Mouse (Mus musculus): Measurements from ENCODE around the gene Ung. TPM values are rescaled to one million over a fixed set of nuclear protein-coding genes. Genes with fewer than 3 reads are reported as not detected.

Ung gene
- polyA plus RNA-seq (2014; fragmentation: Illumina TruSeq; extraction: RNeasy Lipid Tissue Mini Kit (QIAGEN cat#74804); ENCODE audit: low read depth, low replicate concordance), result 0.28 TPM

DNA sequence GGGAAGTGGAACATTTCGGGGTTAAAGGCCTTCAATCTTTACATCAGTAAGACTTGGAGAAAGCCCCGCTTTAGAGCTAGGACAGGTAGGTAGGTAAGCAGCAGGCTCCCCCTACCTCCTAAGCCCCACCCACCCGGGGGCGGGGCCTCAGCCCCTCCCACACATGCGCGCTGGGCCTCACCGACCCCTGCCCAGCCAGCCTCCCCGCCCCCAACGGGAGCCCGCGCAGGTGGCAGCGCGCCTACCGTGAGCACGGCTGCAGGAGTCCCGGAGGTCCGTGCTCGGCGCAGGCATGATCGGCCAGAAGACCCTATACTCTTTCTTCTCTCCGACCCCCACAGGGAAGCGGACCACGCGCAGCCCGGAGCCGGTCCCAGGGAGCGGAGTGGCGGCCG, at the start of gene Ung:
Gene Ung (plus strand): TSS at position 176 of the 395 bp plus-strand sequence.

DNA sequence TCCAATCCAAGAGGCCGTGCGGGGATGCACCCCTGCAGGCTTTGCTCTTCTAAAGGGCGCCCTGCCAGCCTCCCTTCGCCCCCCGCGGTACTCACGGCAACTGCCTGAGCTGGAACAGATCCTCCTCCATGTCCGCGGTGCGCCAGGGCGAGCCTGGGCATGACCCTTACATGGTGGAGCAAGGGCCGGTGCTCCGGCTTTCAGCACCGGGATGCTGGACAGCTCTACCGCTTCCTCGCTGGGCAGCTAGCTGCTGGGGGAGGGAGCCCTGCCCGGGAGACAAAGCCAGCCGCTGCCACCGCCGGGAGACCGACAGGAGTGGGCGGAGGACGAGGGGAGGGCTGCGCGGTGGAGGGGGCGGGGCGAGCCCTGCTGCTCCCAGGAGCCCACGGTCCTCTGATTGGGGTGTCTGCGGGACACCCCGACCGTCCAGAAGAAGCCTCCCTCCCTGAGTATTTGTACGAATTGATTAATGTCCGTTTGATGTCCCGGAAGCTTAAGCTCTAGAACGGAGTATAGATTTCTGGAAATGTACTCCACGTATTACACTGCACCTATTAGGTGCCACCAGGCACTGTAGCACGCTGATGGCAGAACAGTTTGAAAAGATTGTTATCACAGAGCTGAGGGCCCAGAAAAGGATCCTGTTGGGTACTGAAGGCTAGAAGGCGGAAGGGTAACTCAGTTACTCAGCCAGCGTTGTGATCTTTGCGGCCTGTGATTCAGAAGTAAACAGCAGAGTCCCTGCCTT, 39.0 kb upstream of the Ung start, which contains the start of gene Svop:
Gene Svop (minus strand): TSS at position 514 of the 751 bp plus-strand sequence.

DNA sequence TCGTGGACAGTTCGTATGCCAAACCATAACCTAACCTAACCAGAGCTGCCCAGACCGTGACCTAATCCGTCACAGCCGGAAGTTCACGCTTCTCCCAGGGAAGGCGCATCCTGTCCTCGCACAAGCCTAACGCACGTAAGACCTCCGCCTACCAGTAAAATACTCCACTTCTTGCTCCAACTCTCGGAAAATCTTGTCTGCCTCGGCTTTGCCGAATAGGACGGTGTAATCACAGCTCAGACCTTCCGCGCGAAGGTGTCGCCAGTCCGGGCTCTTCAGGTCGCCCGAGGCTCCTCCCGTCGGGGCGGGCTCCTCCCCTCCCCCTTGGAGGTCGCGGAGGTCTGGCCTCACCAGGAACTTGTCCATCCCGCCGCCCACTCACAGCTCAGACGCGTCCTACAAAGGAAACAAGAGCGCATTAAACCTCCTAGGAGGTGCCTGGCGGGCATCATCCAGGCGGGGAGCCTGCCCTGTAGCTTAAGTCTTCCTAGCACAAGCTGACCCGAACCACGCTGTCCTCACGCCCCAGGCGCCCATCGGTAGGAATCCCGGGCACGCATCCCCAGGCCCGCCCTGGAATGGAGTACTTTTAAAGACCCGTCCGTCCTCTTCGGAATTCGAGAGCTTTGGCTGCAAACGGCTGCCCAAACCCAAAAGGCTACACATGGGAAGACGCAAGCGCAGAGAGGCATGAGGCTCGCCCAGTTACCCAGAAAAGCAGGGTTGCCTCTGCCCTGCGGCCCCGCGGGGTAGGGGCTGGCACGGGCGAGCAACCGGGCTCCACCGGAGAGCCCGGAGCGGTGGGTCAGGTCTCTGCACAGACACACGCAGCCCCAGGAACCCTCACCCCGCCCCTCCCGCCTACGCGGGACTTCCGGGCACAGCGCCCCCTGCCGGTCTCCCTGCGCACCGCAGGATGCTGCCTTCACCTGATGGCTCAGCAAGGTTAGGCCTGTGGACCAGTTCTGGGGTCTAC, 2.5 kb upstream of the Ung start, which contains the start of gene Alkbh2:
Gene Alkbh2 (minus strand): TSS at position 845 of the 976 bp plus-strand sequence.

DNA sequence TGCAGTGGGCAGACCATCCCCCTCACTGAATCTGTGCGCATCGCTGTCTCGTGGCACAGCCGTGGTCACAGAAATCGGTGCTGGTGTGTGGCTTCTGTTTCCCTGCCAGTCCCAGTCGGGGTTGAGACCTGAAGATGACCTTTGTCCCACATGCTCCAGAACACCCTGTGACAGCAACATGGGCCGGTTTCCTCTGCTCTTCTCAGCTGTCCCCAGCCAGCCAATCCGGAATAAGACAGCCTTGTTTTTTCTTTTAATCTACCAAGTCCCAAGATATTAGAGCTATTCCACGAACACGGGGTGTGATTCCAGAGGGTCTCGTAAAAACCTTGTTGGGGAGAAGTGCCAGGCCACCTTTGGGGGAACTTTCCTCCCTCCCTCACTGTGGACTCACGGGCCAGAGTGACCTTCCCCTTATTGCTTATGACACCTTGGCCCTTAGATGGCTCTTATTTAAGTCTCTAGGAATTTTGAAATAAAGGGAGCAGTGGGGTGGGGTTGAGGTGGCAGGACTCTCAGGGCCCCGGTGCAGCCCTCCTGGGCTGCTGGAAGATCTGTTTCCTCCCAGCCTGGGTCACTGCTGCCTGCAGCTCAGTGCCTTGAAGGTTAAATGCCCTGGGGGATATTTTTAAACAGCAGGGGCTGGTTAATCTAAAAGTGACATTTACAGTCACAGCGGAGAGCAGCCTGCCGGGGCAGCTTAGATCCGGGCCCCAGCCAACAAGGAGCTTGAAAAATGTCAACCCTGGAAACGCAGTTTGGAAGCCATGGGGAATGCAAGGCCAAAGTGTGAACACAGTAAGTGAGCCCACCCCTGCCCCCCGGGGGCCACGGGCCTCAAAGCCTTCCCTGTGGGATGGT, 16.1 kb downstream of the Ung start, which contains the start of gene Acacb:
Gene Acacb (plus strand): TSS at position 508 of the 861 bp plus-strand sequence.

Other genes starting within 250 kb of the Ung start
- gene Coro1c, start 221.6 kb upstream of the Ung start, polyA plus RNA-seq (2014; fragmentation: Illumina TruSeq; extraction: RNeasy Lipid Tissue Mini Kit (QIAGEN cat#74804); ENCODE audit: low read depth, low replicate concordance), result 11.6 TPM
- 3.2 TPM for gene Ssh1, start 136.5 kb upstream of the Ung start, polyA plus RNA-seq (2014; fragmentation: Illumina TruSeq; extraction: RNeasy Lipid Tissue Mini Kit (QIAGEN cat#74804); ENCODE audit: low read depth, low replicate concordance)
- 20.9 TPM for gene Dao, start 126.7 kb upstream of the Ung start, polyA plus RNA-seq (2014; fragmentation: Illumina TruSeq; extraction: RNeasy Lipid Tissue Mini Kit (QIAGEN cat#74804); ENCODE audit: low read depth, low replicate concordance)
- 1.9 TPM for gene Usp30, start 64.9 kb upstream of the Ung start, polyA plus RNA-seq (2014; fragmentation: Illumina TruSeq; extraction: RNeasy Lipid Tissue Mini Kit (QIAGEN cat#74804); ENCODE audit: low read depth, low replicate concordance)
- gene Svop, start 38.8 kb upstream of the Ung start, polyA plus RNA-seq (2014; fragmentation: Illumina TruSeq; extraction: RNeasy Lipid Tissue Mini Kit (QIAGEN cat#74804); ENCODE audit: low read depth, low replicate concordance), result not detected
- gene Alkbh2, start 2.2 kb upstream of the Ung start, polyA plus RNA-seq (2014; fragmentation: Illumina TruSeq; extraction: RNeasy Lipid Tissue Mini Kit (QIAGEN cat#74804); ENCODE audit: low read depth, low replicate concordance), result not detected
- 1.4 TPM for gene Acacb, start 16.1 kb downstream of the Ung start, polyA plus RNA-seq (2014; fragmentation: Illumina TruSeq; extraction: RNeasy Lipid Tissue Mini Kit (QIAGEN cat#74804); ENCODE audit: low read depth, low replicate concordance)
- gene Foxn4, start 143.4 kb downstream of the Ung start, polyA plus RNA-seq (2014; fragmentation: Illumina TruSeq; extraction: RNeasy Lipid Tissue Mini Kit (QIAGEN cat#74804); ENCODE audit: low read depth, low replicate concordance), result not detected
- gene Myo1h, start 158.8 kb downstream of the Ung start, polyA plus RNA-seq (2014; fragmentation: Illumina TruSeq; extraction: RNeasy Lipid Tissue Mini Kit (QIAGEN cat#74804); ENCODE audit: low read depth, low replicate concordance), result not detected